Mouse (Mus musculus): Measurements from ENCODE around the gene S1pr3. TPM values are rescaled to one million over a fixed set of nuclear protein-coding genes. Genes with fewer than 3 reads are reported as not detected.

Gene S1pr3
- polyA plus RNA-seq (2017; shearing (Covaris generic)): 0.38 TPM

GRCm38 (mm10) chr13:51408519-51409001, at the start of gene S1pr3:
S1pr3 (plus strand) TSS chr13:51408639.

Other genes with a start within 250 kb of the S1pr3 start
- 0.22 TPM for gene Nxnl2, start 237.6 kb upstream of the S1pr3 start, polyA plus RNA-seq (2017; shearing (Covaris generic))
- gene Shc3, start 160.8 kb downstream of the S1pr3 start, polyA plus RNA-seq (2017; shearing (Covaris generic)): not detected
- 36.5 TPM for gene Cks2, start 236.6 kb downstream of the S1pr3 start, polyA plus RNA-seq (2017; shearing (Covaris generic))
- gene Secisbp2, start 243.1 kb downstream of the S1pr3 start, polyA plus RNA-seq (2017; shearing (Covaris generic)): 50.5 TPM